Mouse (Mus musculus): ENCODE results near the gene Chmp6.

DNA sequence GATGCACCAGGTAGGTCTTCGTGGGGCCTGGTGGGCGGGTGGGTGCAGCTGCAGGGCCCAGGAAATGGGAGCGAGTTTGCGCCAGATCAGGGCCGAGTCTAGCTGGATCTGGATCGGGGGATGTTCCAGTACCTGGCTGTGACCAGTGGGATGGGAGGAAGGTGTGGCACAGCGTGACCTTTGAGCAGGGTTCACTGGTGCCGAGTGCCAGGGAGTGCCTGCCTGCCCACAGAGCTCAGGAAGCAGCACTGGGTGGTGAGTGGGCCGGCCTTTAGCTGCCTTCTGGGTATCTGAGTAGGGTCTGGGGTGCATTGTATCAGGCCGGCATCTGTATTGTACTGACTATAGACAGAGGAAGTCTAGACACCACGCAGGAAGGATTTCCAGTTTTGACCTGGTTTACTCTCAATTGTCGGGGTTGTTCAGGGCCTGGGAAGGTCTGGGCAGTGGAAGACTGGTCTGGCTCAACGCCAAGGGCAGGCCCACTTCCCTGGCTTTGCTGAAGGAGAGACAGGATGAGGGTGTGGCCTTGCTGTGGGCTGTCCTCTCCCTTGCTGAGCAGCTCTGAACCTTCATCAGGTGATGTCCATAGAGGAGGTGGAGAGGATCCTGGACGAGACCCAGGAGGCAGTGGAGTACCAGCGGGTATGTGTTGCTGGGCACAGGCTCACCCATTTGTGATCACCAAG lies 3.0 kb downstream of the Chmp6 start:
- TF ChIP-seq CTCF (IDR thresholded peaks at IDR 0.05; ENCODE audit: insufficient read depth, low read length): no peak
- no peak for TF ChIP-seq POLR2A (IDR thresholded peaks at IDR 0.05; ENCODE audit: borderline replicate concordance, extremely low read depth, low read depth, low read length)
